Mouse (Mus musculus) heart, postnatal 14 days (tissue): Measurements from ENCODE around the gene Mettl9. TPM values are rescaled to one million over a fixed set of nuclear protein-coding genes. Genes with fewer than 3 reads are reported as not detected.
"Not testable (repeated sequence)": the region's sequence is repeated elsewhere in the genome, so short reads cannot be mapped to it uniquely, and the experiment has no call there.

ENCODE experiments used
- DNase-seq, 2 experiments: peaks; one replicate each; pipeline ENCODE4 v3.0.0; 2021 to 2022
- intact Hi-C: fragments of 180-260 bp; cut with DNase I; formaldehyde crosslinking; loops from one replicate; pipeline ENCODE4 v1.15.1; 2025
- long read RNA-seq, 2 experiments: library from polyadenylated mRNA; stranded (forward); transcript quantifications; one replicate each; pipeline ENCODE4 v2.0.0; 2021
- total RNA-seq, 2 experiments: library from RNA; stranded (reverse); gene quantifications; 2 replicates each; pipeline ENCODE4 v1.2.3; 2021

Gene Mettl9
- total RNA-seq, result 10 to 100 TPM; 78.8 to 94.3 TPM
- long read RNA-seq, experiment 1, transcript Mettl9-201 (5 exons, 1,823 nt), result major isoform, 152 of 195 reads
- long read RNA-seq, experiment 1, partial matches to known transcripts, result 0 of 195 reads
- long read RNA-seq, experiment 1, other reads (novel, unspliced or antisense), result 43 of 195 reads
- long read RNA-seq, experiment 2, transcript Mettl9-201 (5 exons, 1,823 nt), result major isoform, 114 of 157 reads
- long read RNA-seq, experiment 2, partial matches to known transcripts, result 1 of 157 reads
- long read RNA-seq, experiment 2, other reads (novel, unspliced or antisense), result 42 of 157 reads

- intact Hi-C loops, result loop anchor here (5.0 kb wide), 2 partner anchors 52 to 192 kb away; partner anchors contain the start of genes Cdr2, Eef2k and Mfsd13b
Measured at GRCm38 (mm10) chr7:121033856-121034652, at the start of gene Mettl9. Gene Mettl9, plus strand, starts transcription at chr7:121034445.

GRCm38 (mm10) chr7:120991191-120991590, 43.1 kb upstream of the Mettl9 start:
- intact Hi-C loops, result no loop called here
- no peak for DNase-seq

More at GRCm38 (mm10) chr7:121033856-121034652, at the start of gene Mettl9:
- DNase-seq, result peak; percentile 94 to 96

DNA sequence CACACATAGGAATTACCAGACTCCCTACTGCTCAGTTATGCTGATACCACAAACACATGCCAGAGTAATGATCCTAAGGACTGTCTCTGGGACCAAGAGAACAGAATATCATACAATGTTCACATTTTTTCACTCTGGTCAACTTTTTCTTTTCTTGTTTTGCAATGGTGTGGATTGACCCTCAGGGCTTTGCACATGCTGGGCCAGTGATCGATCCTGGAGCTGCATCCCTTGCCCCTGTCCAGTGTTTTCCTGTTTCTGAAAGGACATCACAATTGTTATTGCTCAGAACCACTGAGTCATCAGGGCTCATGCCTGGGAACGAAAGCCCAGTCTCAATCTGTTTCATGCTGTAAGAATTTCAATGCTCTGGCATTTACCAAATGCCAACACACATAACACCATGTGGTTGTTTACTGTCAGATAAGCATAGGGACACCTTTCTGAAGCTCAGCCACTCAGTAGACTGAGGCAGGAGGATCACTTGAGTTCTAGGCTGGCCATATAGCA, 35.2 kb upstream of the Mettl9 start:
- intact Hi-C loops, result no loop called here
- DNase-seq, result no peak

GRCm38 (mm10) chr7:121000065-121000822, 34.0 kb upstream of the Mettl9 start:
- no peak for DNase-seq
- intact Hi-C loops, result no loop called here

DNA sequence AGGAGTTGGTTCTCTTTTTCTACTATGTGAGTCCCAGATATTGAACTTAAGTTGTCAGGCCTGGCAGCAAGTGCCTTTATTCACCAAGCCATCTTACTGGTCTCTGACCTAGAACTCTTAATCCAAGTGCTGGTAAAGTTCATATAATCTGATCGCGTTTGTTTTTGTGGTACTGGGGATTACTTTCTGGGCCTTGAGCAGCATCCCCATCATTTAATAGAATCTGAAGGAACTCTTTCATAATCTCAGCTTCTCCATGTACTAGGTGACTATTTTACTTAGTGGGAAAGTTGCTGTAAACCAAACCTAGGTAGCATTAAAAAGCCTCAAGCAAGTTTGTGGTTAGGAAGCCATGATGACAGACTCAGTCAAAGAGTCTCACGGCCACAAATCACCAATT, 32.4 kb upstream of the Mettl9 start:
- intact Hi-C loops, result no loop called here
- DNase-seq, result no peak

GRCm38 (mm10) chr7:121002407-121002928, 31.8 kb upstream of the Mettl9 start:
- DNase-seq, result no peak
- intact Hi-C loops, result no loop called here

DNA sequence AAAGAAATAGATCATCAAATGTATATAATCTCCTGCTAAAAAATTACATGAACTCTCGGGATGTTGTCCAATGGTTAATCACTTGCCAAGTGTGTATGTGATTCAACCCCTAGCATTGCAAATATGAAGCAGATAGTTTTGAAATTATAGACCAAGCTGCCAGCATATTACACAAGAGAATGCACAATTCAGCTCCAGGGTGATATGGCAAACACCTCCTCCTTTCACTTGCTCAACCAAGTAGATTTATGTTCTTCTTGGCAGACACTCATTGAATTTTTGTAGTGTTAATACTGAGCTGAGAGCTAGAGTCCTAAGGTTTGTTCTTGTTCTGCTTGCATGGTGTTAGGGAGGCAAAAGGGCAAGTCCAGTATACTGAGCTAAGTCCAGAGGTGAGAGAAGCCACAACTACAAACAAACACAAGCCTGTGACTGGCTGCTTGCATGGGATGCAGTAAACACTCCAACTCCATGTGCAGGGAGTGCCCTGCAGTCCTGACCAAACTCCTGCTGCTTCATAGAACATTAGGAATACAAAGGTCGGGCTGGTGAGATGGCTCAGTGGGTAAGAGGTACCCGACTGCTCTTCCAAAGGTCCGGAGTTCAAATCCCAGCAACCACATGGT, 30.3 kb upstream of the Mettl9 start:
- DNase-seq, result no peak
- intact Hi-C loops, result no loop called here

GRCm38 (mm10) chr7:121011794-121012689, 22.2 kb upstream of the Mettl9 start:
- intact Hi-C loops, result loop anchor here (10.0 kb wide), 1 partner anchor 113 kb away; no protein-coding TSS in a partner anchor
- DNase-seq, result no peak

- no peak for DNase-seq
- intact Hi-C loops, result loop anchor here (10.0 kb wide), 1 partner anchor 110 kb away; no protein-coding TSS in a partner anchor
Measured at GRCm38 (mm10) chr7:121014486-121014885, 19.8 kb upstream of the Mettl9 start.

DNA sequence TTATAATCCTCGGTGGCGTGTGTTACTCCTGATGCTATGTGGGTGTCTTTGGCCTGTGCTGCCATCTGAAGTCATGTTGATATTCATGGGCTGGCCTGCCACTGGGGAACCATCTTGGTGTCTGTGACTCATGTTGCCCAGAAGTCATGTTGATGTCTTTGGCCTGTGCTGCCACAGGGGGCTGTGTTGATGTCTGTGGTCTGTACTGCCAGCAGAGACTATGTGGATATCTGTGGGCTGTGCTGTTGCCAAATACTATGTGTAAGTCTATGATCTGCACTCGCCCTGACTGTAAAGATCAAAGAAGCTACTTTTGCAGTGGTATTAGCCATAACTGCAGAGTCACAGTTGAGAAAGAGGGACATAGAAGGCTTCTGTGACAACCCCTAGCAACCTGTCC, 15.5 kb upstream of the Mettl9 start:
- intact Hi-C loops, result loop anchor here (10.0 kb wide), 1 partner anchor 106 kb away; no protein-coding TSS in a partner anchor
- DNase-seq, result no peak

DNA sequence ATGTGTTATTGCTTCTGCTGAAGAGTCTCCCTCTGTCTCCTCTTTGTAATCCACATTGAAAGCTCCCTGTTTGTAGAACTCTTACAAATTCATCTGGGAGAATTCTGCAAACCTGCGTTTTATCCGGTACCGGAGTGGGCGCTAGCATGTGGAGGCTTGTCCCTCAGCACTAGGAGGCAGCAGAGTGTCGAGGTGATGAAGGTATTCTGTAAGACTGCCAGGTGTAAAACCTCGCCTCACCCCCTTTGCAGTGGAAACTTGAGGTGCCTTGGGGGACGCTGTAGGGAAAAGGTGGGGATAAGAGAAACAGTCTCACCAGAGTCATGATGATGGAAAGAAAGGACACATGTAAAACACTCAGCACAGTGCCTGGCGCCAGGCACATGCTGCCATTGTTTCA, 14.0 kb upstream of the Mettl9 start:
- DNase-seq, result peak in 1 of 2 experiments; percentile 17
- intact Hi-C loops, result no loop called here

GRCm38 (mm10) chr7:121025221-121026008, 8.8 kb upstream of the Mettl9 start:
- DNase-seq, result no peak
- intact Hi-C loops, result no loop called here

- intact Hi-C loops, result no loop called here
- DNase-seq, result no peak
Measured at GRCm38 (mm10) chr7:121026300-121026699, 7.9 kb upstream of the Mettl9 start.

DNA sequence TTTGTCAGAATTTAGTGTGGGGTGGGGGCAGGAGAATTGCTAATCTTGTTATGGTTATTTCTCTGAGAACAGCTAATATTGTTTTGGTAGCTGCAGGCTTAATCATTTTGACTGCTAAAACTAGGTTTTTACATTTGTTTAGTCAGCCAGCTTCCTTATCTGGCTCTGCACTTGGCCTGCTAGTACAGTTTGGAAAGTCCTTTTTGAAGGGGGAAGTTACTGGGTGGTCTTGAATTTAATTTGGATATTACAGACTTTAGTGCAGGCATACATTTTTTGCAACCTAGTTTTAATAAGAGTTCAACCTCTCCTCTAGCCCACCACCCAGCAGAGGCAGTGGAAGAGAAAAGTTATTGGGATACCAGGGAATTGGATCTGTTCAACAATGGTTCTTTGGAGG, 4.3 kb upstream of the Mettl9 start:
- intact Hi-C loops, result loop anchor here (5.0 kb wide), 2 partner anchors 48 to 188 kb away; partner anchors contain the start of genes Cdr2, Eef2k and Mfsd13b
- DNase-seq, result not testable (repeated sequence)

- no peak for DNase-seq
- intact Hi-C loops, result loop anchor here (5.0 kb wide), 3 partner anchors 38 to 192 kb away; partner anchors contain the start of genes Cdr2, Eef2k, Igsf6 and Mfsd13b
Measured at GRCm38 (mm10) chr7:121034701-121035141, 476 bp downstream of the Mettl9 start.

- intact Hi-C loops, result loop anchor here (5.0 kb wide), 1 partner anchor 37 kb away; the partner anchor contains the start of gene Igsf6
- peak in 1 of 2 experiments; percentile 43 for DNase-seq
Measured at GRCm38 (mm10) chr7:121035161-121035721, 996 bp downstream of the Mettl9 start.

DNA sequence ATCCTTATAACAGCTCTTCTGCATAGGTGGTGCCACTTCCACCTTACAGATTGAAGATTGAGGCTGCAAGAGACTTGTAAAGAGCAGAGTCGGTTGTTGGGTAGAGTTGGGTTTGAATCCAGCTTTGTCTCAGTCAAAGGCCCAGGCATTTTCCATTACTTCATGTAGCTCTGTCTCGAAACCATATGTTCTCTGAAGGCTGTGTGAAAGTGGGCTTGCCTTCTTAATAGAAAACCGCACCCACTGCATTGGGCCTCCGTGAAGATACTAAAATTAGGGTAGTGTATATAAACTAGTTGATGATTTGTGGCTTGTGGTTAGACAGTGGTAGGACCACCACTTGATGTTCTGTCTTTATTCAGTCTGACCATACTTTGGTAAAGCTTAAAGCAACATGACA, 6.3 kb downstream of the Mettl9 start:
- intact Hi-C loops, result no loop called here

More for the DNA sequence above, 6.3 kb downstream of the Mettl9 start:
- DNase-seq, result no peak
